Mouse (Mus musculus) erythroblast, embryonic 14.5 days (primary cell): ENCODE data around the gene Galnt17.

Experiments
- GATA1 ChIP-seq: IDR thresholded peaks from 2 replicates; pipeline ENCODE4 v1.6.1; 2012; ENCODE audit warnings: low read length, inconsistent platforms, mixed read lengths
- TAL1 ChIP-seq: IDR thresholded peaks from 3 replicates; pipeline ENCODE4 v1.6.1; 2012; ENCODE audit warnings: low read length, inconsistent platforms, mixed read lengths

DNA sequence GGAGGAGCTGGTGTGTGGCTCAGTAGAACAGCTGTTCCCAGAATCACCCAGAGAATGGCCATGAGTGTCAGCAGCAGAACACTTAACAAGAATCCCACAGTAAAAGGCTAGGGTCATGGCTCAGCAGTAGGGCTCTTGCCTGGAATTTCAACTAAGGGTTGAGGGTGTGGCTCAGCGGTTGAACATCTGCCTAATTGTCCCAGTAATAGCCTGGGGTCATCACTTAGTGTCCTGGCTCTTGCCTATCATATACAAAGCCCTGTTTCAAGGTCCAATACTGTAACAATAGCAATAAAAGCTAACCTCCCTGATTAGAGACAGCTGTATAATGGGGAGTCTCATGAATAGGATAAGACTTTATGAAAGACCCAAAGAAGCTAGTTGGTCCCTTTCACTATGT is 213.5 kb downstream of the Galnt17 start:
- TF ChIP-seq TAL1: no peak
- TF ChIP-seq GATA1: no peak
